Mouse (Mus musculus) layer of hippocampus, adult 8-10 months (tissue): ENCODE measurements around the gene Cog5. TPM values are rescaled to one million over a fixed set of nuclear protein-coding genes. Genes with fewer than 3 reads are reported as not detected.

Experiments
- DNase-seq, 2 experiments: peaks; one replicate each; pipeline ENCODE4 v3.0.0; 2022; ENCODE audit warnings: low spot score in 2 of 2
- total RNA-seq, 4 experiments: library from RNA; stranded (reverse); gene quantifications; 2 replicates each; pipeline ENCODE4 v1.2.4; 2022

Cog5 gene
- total RNA-seq, 4 experiments from 2014 or later = 57.4 to 68.6 (median 67.5) TPM

DNA sequence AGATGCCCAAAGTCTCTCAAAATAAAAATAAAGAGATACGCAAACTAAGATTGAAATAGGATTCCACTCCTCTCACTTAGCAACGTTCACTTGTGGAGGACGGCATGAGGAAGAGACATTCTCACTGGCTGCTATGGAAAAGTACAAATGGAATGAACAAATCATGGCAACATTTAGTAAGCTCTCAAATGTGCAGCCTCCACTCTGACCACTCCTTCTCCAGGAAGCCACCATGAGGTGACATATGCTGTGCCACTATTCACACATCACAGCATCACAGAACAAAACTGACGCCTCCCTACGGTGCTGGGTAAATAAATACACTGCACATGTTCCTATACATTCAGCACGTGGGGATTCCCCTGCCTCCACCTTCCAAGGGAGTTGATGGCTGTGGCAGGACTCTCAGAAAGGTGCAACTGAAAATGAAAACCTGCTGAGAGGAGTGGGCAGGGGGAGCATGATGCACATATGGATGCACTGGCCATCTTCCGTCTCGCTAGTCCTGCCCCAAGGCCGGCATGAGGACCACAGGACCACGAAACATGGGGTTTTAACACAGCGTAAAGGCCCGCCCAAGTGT, 323.0 kb downstream of the Cog5 start:
- DNase-seq = no peak

DNA sequence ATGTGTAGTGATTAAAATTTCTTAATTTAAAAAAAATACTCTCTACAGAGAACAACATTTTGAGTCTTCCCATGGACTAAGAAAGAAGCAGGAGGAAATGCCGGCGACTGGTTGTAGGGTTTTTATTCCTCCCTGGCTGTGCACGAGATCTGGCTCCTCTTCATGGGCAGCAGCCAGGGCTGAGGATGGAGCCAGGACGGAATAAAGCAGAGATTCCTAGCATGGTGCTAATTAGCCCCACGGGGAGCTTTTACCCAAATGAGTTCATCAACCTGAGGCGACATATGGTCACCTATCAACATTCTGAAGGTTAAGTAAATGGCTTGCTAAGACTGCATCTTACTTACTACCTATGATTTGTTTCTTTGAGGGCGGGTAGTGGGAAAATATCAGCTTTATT, 328.6 kb downstream of the Cog5 start:
- DNase-seq = no peak

GRCm38 (mm10) chr12:31983769-31984168, 329.1 kb downstream of the Cog5 start:
- DNase-seq = no peak

- no peak for DNase-seq
Observed at GRCm38 (mm10) chr12:31984206-31984605, 329.5 kb downstream of the Cog5 start.

- no peak for DNase-seq
Observed at GRCm38 (mm10) chr12:31984664-31985063, 330.0 kb downstream of the Cog5 start.

DNA sequence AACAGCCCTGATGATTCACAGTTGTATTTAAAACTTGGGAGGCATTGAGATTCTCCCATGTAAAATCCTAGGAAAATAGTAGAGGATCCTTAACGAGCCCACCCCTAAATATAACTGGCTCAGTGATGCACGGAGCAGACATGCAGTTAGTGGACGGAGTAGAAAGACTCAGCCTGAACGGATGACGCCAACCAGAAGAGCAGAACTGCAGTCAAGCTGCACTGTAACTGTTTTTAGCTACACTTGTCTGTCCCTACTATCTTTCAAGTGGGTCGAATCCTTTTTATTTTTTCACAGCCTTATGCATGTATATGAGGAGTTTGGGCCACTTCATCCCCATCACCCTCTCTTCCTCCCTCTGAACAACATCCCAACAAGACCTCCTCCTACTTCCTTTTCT, 331.1 kb downstream of the Cog5 start:
- no peak for DNase-seq

DNA sequence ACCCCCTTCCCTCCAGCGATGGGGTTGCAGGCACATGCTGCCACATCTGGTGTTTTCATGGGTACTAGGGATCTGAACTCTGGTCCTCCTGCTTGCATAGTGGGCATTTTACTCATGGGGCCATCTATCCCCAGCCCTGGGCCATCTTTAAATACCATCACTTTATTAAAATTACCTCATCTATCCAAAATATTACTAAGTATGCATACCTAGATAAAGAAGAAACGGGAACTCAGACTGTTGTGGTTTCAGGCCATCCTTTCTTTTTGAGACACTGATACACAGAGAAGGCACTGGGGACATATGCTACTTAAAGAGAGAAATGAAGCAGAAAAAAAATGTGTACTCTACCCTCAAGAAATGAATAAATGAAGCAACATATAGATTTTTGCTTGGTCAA, 331.8 kb downstream of the Cog5 start:
- DNase-seq = no peak

Other genes with a start within 250 kb of the Cog5 start
- gene Cbll1, start 155.3 kb upstream of the Cog5 start, total RNA-seq = 10 to 100 TPM; 22.4 to 26.9 (median 25.1) TPM
- 10 to 100 TPM in 3 of 4 experiments, 1 to 10 TPM in 1; 9.8 to 13.1 (median 10.8) TPM for gene Slc26a4, start 94.9 kb upstream of the Cog5 start, total RNA-seq
- 10 to 100 TPM; 35.8 to 49.2 (median 41.2) TPM for gene Bcap29, start 20.2 kb upstream of the Cog5 start, total RNA-seq
- gene Dus4l, start within 50 bp of the Cog5 start, total RNA-seq = 10 to 100 TPM; 10.4 to 14.0 (median 11.0) TPM
- gene Gpr22, start 59.1 kb downstream of the Cog5 start, total RNA-seq = 10 to 100 TPM; 70.4 to 84.7 (median 75.1) TPM